Mouse (Mus musculus) stomach, embryonic 16.5 days (tissue): ENCODE measurements around the gene Pde8b. TPM values are rescaled to one million over a fixed set of nuclear protein-coding genes. Genes with fewer than 3 reads are reported as not detected.

Source experiments
- ATAC-seq: fragments of 200-750 bp; cut with Nextera tagmentation; 2 replicates; pipeline ENCODE4 v1.8.0; 2017; ENCODE audit warnings: moderate number of reproducible peaks, moderate TSS enrichment; ENCODE audit not compliant: insufficient read depth, low FRiP score
- H3K27ac ChIP-seq: fragments of 300-500 bp; sonication (generic); 2 replicates; pipeline ENCODE4 v1.5.1; 2014; ENCODE audit warnings: low read length
- H3K27me3 ChIP-seq: fragments of 300-500 bp; sonication (generic); 2 replicates; pipeline ENCODE4 v1.6.1; 2014; ENCODE audit warnings: low read length, control low read depth, mixed read lengths; ENCODE audit not compliant: control insufficient read depth, insufficient read depth
- H3K36me3 ChIP-seq: fragments of 300-500 bp; sonication (generic); 2 replicates; pipeline ENCODE4 v1.6.1; 2014; ENCODE audit warnings: low read length; ENCODE audit not compliant: control insufficient read depth, insufficient read depth
- H3K4me1 ChIP-seq: fragments of 300-500 bp; sonication (generic); 2 replicates; pipeline ENCODE4 v1.6.1; 2014; ENCODE audit warnings: low read length, control low read depth, mixed read lengths; ENCODE audit not compliant: control insufficient read depth, insufficient read depth
- H3K4me2 ChIP-seq: fragments of 300-500 bp; sonication (generic); 2 replicates; pipeline ENCODE4 v1.6.1; 2014; ENCODE audit warnings: low read depth, low read length, mixed read lengths
- H3K4me3 ChIP-seq: fragments of 300-500 bp; sonication (generic); replicated peaks from 2 replicates; pipeline ENCODE4 v1.5.1; 2014; ENCODE audit warnings: mild to moderate bottlenecking, low read length
- H3K9ac ChIP-seq: fragments of 300-500 bp; sonication (generic); 2 replicates; pipeline ENCODE4 v1.6.1; 2014; ENCODE audit warnings: low read length
- H3K9me3 ChIP-seq: fragments of 300-500 bp; sonication (generic); replicated peaks from 2 replicates; pipeline ENCODE4 v1.6.1; 2016; ENCODE audit warnings: low read length, control low read depth; ENCODE audit not compliant: control insufficient read depth
- WGBS: fragments of 180-500 bp; shearing (Covaris S2); extraction: QIAGEN DNeasy Blood & Tissue Kit; methylation state at CpG from one replicate; pipeline ENCODE4 v1.1.7; 2014; 5-methylcytosine and 5-hydroxymethylcytosine counted together
- polyA plus RNA-seq: library from polyadenylated mRNA; unstranded; fragments of >200 nt; fragmentation: Nextera tagmentation; extraction: Ambion mirVana; gene quantifications from 2 replicates; pipeline ENCODE4 v1.2.1, GENCODE M21; 2015

Pde8b gene
- polyA plus RNA-seq, 1 experiment from 2014 or later = 5.8 TPM

DNA sequence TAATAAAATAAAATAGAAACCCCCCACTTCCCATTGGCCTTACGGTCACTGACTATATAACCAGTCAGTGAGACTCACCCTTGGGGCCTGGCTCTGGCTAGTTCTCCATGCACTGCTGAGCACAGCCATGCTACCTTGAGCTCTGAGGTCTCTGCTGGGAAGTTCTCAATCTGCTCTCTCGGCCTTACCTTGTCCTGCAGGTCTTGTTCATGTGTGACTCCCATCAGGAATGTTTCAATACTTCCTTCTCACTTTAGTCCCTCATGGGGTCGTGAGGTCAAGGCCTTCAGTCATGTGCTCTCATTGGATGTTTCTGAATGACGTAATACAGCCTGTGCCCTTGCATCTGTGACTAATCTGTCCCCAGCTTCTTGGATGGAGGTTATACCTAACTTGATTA is 191.3 kb downstream of the Pde8b start:
- Histone ChIP-seq H3K27ac (no peak overlapping the region), H3K4me1 (no peaks in the 10 kb centered on the region), H3K36me3 (no peaks in the 10 kb centered on the region), H3K4me2 (no peak overlapping the region), H3K9ac (no peak overlapping the region), H3K27me3 (no peaks in the 10 kb centered on the region), H3K4me3 (no peak overlapping the region), H3K9me3 (no peaks in the 10 kb centered on the region)
- WGBS = 80% methylated on average over 4 of the region's 4 CpGs
- ATAC-seq = no peak

DNA sequence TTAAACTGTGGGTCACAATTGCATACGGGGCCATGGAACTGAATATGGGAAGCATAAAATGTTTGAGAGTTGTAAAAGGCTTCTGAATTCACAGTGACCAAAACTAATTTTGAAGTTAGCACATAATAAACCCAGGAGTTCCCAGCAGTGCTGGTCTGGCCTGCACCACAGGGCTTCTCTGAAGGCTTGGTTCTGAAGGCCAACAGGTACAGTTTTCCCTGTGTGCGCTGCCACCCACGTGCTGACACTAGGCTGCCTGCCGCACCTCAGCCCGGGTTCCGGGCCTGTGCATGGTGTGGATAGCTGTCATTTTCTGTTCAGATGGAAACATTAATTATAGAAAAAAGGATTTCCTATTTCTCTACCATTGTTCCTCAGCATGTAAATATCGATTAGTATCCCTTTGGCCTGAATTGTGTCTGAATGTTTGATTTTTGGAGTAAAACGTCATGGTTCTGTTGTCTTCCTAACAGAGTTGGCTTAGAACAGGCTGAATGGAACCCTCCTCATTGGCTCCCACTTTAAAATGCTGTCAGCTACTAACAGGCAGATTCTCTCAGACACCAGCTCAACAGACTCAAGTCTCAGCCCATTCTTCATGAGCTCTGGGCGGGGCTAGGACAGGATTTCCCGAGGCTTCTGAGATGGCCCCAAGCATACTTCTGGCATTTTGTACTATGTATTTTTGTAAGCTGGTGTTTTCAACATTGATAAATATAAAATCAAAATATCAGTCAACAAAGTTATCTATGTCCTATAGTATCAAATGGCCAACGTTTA is 193.4 kb downstream of the Pde8b start:
- no peak for ATAC-seq

DNA sequence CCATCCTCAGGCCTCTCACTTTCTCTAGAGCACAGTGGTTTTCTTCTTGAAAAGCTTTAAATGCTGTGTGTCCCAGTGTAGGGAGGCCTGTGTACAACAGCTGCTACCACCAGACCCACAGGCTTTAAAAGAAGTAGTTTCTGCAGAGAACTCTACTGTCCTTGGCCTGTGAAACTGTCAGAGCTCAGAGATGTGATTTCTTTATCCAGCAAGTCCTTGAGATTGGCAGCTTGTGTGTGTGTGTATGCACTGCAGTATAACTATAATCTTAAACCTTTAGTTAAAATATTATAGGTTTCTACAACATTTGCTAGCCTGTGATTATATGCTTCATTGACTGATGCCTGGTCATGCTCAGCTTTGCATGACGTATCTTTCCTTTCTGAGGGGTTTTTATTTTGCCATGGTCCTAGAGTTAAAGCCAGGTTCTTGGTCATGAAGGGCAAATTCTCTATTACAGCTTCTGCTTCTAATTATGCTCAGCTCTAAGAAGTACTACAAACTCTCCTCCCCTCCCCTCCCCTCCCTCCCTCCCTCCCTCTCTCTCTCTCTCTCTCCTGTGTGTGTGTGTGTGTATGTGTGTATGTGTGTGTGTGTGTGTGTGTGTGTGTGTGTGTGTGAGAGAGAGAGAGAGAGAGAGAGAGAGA is 194.3 kb downstream of the Pde8b start:
- H3K4me3 ChIP-seq = no peak overlapping the region
- H3K36me3 ChIP-seq = no peaks in the 10 kb centered on the region
- no peaks in the 10 kb centered on the region for H3K27me3 ChIP-seq
- H3K4me2 ChIP-seq = no peak overlapping the region
- no peaks in the 10 kb centered on the region for H3K4me1 ChIP-seq
- WGBS = 87% methylated on average over 1 of the region's 1 CpGs
- H3K9me3 ChIP-seq = no peaks in the 10 kb centered on the region
- no peak overlapping the region for H3K9ac ChIP-seq
- no peak overlapping the region for H3K27ac ChIP-seq
- ATAC-seq = no peak

More for the DNA sequence above, 193.4 kb downstream of the Pde8b start:
- Histone ChIP-seq H3K4me2 (no peak overlapping the region), H3K9me3 (no peaks in the 10 kb centered on the region), H3K4me1 (no peaks in the 10 kb centered on the region), H3K4me3 (no peak overlapping the region), H3K9ac (no peak overlapping the region), H3K36me3 (no peaks in the 10 kb centered on the region), H3K27ac (no peak overlapping the region), H3K27me3 (no peaks in the 10 kb centered on the region)
- 78% methylated on average over 11 of the region's 11 CpGs for WGBS

DNA sequence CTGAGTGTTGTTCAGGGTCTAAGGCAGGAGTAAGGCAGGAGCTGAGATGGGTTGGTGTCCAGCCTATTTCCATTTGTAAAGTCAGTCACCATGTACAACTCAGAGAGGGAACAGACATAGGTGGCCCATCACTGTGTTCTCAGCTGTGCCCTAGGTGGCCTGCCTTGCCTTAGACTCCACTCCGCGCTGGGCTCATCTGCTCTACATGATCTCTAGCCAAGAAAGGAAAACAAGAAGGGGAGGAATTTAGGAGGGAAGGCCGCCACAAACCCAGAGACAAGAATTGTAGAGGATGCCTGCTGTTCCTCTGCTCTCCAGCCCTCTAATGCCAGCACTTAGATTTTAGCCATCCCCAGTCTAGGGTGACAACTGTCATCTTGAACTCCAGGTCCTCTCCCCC is 197.7 kb downstream of the Pde8b start:
- H3K9me3 ChIP-seq = no peaks in the 10 kb centered on the region
- H3K36me3 ChIP-seq = no peaks in the 10 kb centered on the region
- 84% methylated on average over 3 of the region's 3 CpGs for WGBS
- no peak overlapping the region for H3K27ac ChIP-seq
- no peak overlapping the region for H3K4me2 ChIP-seq
- no peak for ATAC-seq
- no peak overlapping the region for H3K4me3 ChIP-seq
- H3K9ac ChIP-seq = no peak overlapping the region
- H3K4me1 ChIP-seq = no peaks in the 10 kb centered on the region
- no peaks in the 10 kb centered on the region for H3K27me3 ChIP-seq

DNA sequence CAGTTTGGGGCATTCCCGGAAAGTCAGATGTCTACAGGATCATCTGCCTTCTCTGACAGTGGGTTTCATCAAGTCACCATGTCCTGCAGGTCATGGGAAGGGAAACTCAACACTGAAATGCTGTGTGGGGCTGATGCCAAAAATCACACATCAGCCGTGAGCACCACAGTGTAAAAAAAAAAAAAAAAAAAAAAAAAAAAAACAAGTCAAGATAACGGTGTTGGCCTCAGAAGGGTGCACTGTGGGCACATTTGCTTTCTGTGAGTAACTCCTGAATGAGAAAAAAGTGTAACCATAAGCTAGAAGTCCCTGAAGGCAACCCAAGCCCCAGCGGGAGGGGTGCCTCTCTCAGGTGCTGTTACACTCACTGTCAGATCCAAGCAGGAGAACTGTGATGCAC is 199.7 kb downstream of the Pde8b start:
- no peak overlapping the region for H3K4me3 ChIP-seq
- no peaks in the 10 kb centered on the region for H3K9me3 ChIP-seq
- no peak overlapping the region for H3K4me2 ChIP-seq
- H3K9ac ChIP-seq = no peak overlapping the region
- no peak for ATAC-seq
- no peaks in the 10 kb centered on the region for H3K27me3 ChIP-seq
- H3K27ac ChIP-seq = no peak overlapping the region
- 74% methylated on average over 4 of the region's 4 CpGs for WGBS
- no peaks in the 10 kb centered on the region for H3K4me1 ChIP-seq
- H3K36me3 ChIP-seq = no peaks in the 10 kb centered on the region

DNA sequence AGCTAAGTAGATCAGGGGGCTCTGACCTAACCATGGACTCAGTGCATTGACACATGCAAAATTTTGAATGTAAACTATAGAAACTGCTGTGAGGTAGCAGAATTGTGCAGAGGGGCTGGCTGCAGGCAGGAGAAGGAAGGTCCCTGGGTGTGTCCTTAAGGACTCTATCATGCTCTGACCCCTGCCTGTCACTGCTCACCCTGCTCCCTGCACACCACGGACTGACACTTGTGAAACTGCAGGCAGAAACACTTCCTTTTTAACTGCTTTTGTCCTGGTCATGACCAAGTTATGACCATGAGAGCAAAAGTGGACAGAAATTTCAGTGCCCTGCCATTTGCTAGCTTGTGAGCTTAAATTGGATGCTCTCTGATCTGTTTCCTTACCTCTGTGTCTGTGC is 206.0 kb downstream of the Pde8b start:
- Histone ChIP-seq H3K36me3 (no peaks in the 10 kb centered on the region), H3K9me3 (no peaks in the 10 kb centered on the region), H3K4me1 (no peaks in the 10 kb centered on the region), H3K4me2 (no peak overlapping the region), H3K9ac (no peak overlapping the region), H3K27me3 (no peaks in the 10 kb centered on the region), H3K4me3 (no peak overlapping the region), H3K27ac (no peak overlapping the region)
- no peak for ATAC-seq
- WGBS = 24% methylated on average over 1 of the region's 1 CpGs

DNA sequence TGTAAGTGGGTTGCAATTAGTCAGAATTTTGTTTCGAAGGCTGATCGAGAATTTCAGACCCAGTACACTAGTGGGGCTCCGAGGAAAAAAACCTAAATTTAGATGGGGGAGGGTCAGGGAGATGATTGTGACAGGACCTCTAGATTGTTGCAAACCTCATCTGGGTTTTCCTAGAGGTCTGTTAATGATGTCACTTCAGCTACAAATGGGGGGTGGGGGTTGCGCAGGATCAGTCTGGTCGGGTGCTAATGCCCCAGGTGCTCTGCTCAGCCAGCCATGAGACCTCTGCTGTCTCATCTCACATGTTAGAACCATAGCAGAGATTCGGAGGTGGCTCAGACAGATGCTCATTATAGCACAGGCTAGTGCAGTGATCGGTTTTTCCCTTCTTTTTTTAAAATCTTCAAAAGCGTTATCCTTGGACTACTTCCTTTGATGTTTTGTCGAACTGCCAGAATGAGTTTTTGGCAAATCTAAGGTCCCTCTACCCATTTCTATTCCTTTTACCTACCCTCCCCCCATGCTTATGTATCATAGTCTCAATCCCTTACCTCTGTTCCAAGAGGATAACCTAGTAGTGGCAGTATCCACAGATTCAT is 209.9 kb downstream of the Pde8b start:
- WGBS = 86% methylated on average over 9 of the region's 9 CpGs
- Histone ChIP-seq H3K9me3 (no peaks in the 10 kb centered on the region), H3K4me3 (no peak overlapping the region), H3K36me3 (no peaks in the 10 kb centered on the region), H3K27me3 (no peaks in the 10 kb centered on the region), H3K9ac (no peak overlapping the region), H3K4me2 (no peak overlapping the region), H3K4me1 (no peaks in the 10 kb centered on the region), H3K27ac (no peak overlapping the region)
- ATAC-seq = no peak

DNA sequence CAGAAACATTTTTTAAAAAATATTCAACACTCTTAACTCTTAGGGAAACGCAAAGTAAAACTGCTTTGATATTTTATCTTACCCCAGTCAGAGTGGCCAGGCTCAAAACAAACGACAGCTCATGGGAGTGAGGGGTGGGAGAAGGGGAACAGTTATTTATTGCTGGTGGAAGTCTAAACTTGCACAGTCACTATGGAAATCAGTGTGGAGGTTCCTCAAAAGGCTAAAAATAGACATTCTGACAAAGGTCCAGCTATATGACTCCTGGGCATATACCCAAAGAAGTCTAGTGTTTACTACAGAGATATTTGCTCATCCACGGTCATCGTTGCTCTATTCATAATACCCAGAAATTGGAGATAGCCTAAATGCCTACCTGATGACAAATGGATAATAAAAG is 211.9 kb downstream of the Pde8b start:
- Histone ChIP-seq H3K4me1 (no peaks in the 10 kb centered on the region), H3K4me3 (no peak overlapping the region), H3K4me2 (no peak overlapping the region), H3K9me3 (no peaks in the 10 kb centered on the region), H3K36me3 (no peaks in the 10 kb centered on the region), H3K9ac (no peak overlapping the region), H3K27ac (no peak overlapping the region), H3K27me3 (no peaks in the 10 kb centered on the region)
- WGBS = 42% methylated on average over 4 of the region's 4 CpGs
- no peak for ATAC-seq

DNA sequence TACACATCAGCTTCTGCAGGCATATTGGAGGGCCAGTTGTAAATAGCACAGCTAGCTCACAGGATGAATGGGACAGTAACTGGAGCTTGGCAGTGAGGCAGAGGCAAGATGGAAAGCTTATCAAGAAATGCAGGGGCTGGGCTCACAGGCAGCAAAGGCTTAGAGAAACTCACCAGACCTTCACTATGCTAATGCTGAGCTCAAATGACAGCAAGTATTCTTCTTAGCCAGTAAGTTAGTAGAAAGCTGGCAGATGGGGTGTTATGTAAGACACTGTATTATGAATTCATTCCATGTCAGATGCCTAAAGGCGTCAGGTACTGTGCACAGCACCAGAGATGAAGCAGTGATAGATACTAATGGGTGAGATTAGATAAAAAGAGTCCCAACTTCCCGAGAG is 215.4 kb downstream of the Pde8b start:
- ATAC-seq = no peak
- Histone ChIP-seq H3K27ac (no peak overlapping the region), H3K36me3 (no peaks in the 10 kb centered on the region), H3K4me2 (no peak overlapping the region), H3K27me3 (no peaks in the 10 kb centered on the region), H3K9me3 (no peaks in the 10 kb centered on the region), H3K4me1 (no peaks in the 10 kb centered on the region), H3K4me3 (no peak overlapping the region), H3K9ac (no peak overlapping the region)
- WGBS = 59% methylated on average over 2 of the region's 2 CpGs
